Mouse (Mus musculus): ENCODE measurements around the gene Pdlim5. TPM values are rescaled to one million over a fixed set of nuclear protein-coding genes. Genes with fewer than 3 reads are reported as not detected.
"Not testable (repeated sequence)": the region's sequence is repeated elsewhere in the genome, so short reads cannot be mapped to it uniquely, and the experiment has no call there.

Pdlim5 gene
- total RNA-seq, 2 experiments from 2014 or later: 58.1 to 75.7 TPM

GRCm38 (mm10) chr3:142274993-142275392 is 120.5 kb downstream of the Pdlim5 start:
- DNase-seq: no peak

- DNase-seq: no peak
Measured at GRCm38 (mm10) chr3:142274451-142274850, 121.0 kb downstream of the Pdlim5 start.

- DNase-seq: no peak
Measured at GRCm38 (mm10) chr3:142273265-142273664, 122.2 kb downstream of the Pdlim5 start.

GRCm38 (mm10) chr3:142256371-142256770 is 139.1 kb downstream of the Pdlim5 start:
- DNase-seq: no peak

GRCm38 (mm10) chr3:142252086-142252485 is 143.4 kb downstream of the Pdlim5 start:
- no peak for DNase-seq

GRCm38 (mm10) chr3:142249458-142249857 is 146.0 kb downstream of the Pdlim5 start:
- DNase-seq: no peak

GRCm38 (mm10) chr3:142243263-142243662 is 152.2 kb downstream of the Pdlim5 start:
- DNase-seq: no peak

- no peak for DNase-seq
Measured at GRCm38 (mm10) chr3:142239298-142239697, 156.2 kb downstream of the Pdlim5 start.

- DNase-seq: no peak
Measured at GRCm38 (mm10) chr3:142238260-142239046, 157.0 kb downstream of the Pdlim5 start.

- no peak for DNase-seq
Measured at GRCm38 (mm10) chr3:142237621-142238020, 157.9 kb downstream of the Pdlim5 start.

GRCm38 (mm10) chr3:142233606-142234465 is 161.7 kb downstream of the Pdlim5 start:
- DNase-seq: no peak

GRCm38 (mm10) chr3:142228665-142229064 is 166.8 kb downstream of the Pdlim5 start:
- DNase-seq: no peak

GRCm38 (mm10) chr3:142222471-142223103 is 172.9 kb downstream of the Pdlim5 start:
- DNase-seq: no peak

GRCm38 (mm10) chr3:142219910-142220309 is 175.6 kb downstream of the Pdlim5 start:
- DNase-seq: no peak

- no peak for DNase-seq
Measured at GRCm38 (mm10) chr3:142212821-142213220, 182.7 kb downstream of the Pdlim5 start.

- DNase-seq: no peak
Measured at GRCm38 (mm10) chr3:142212186-142212585, 183.3 kb downstream of the Pdlim5 start.

- no peak for DNase-seq
Measured at GRCm38 (mm10) chr3:142209981-142210380, 185.5 kb downstream of the Pdlim5 start.

- DNase-seq: no peak
Measured at GRCm38 (mm10) chr3:142209057-142209456, 186.4 kb downstream of the Pdlim5 start.

- DNase-seq: no peak
Measured at GRCm38 (mm10) chr3:142207488-142207887, 188.0 kb downstream of the Pdlim5 start.

- no peak for DNase-seq
Measured at GRCm38 (mm10) chr3:142206316-142206715, 189.2 kb downstream of the Pdlim5 start.

GRCm38 (mm10) chr3:142196142-142196541 is 199.4 kb downstream of the Pdlim5 start:
- DNase-seq: no peak

GRCm38 (mm10) chr3:142191627-142192026 is 203.9 kb downstream of the Pdlim5 start:
- DNase-seq: not testable (repeated sequence)
